Mouse (Mus musculus): ENCODE measurements around the gene Trdmt1.

DNA sequence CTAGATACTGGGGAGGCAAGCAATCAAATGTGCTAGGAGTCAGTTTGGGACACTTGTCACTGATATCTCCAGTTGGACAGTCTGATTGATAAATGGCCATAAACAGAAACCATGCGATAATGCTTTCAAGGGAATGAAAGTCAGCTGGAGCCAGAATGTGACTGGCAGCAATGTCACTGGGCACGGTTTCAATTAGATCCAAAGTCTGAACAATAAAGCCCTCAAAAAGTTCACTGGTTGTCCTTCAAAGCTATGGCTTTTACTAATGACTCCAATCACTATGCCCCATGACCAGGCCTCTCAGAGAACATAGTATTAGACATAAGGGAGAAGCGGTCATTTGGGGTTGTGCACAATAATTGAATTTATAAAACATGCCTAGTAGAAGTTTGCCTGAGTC lies 59.9 kb downstream of the Trdmt1 start:
- TF ChIP-seq POLR2A (IDR thresholded peaks at IDR 0.05; ENCODE audit: borderline replicate concordance, insufficient read depth, low read length) (no peak), CTCF (IDR thresholded peaks at IDR 0.05; ENCODE audit: borderline replicate concordance, insufficient read depth, low read depth, low read length) (no peak)

All from cerebellum, adult 2 months (tissue).